Comparison of ENCODE assay signal across 17 mouse cellular contexts in the genomic region with DNA sequence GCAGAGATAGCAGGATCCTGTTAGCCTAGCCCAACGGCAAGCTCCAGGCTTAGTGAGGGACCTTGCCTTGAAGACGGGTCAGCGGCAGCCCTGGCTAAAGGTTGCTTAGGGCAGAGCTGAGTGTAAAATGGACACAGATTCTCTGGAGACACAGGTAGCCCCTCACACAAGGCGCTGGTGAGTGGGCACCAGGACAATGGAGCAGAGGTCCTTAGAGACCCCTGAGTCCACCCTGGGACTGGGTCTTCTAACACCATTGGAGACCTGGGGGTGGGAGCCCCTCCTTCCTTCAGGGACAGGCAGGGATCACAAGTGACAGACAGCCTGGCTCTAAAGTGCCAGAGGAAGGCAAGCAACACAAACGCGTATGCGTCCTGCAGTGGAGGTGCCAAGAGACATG. TPM values are rescaled to one million over a fixed set of nuclear protein-coding genes. Genes with fewer than 3 reads are reported as not detected.
A peak's percentile ranks its signal among the peaks of the same experiment; 100 is the strongest.
DNase-seq lines count a peak whose midpoint lies in the region; ATAC-seq lines count a peak whose summit lies in the region.
"Had no signal": no experiment of that assay in that cellular context is flagged by ENCODE, and none has a peak within 500 bp of the region (broad histone marks: within the 10 kb centered on the region; RNA-seq: fewer than 3 reads in every experiment).

No protein-coding gene starts in this region.

- H3K4me3 ChIP-seq in heart, embryonic 16.5 days (ENCODE audit: low read length) = no peak overlapping the region
- no peak overlapping the region for H3K4me3 ChIP-seq in lung, embryonic 15.5 days
- H3K4me3 ChIP-seq: kidney, embryonic 15.5 days; limb, embryonic 15.5 days; neural tube, embryonic 12.5 days had no signal

- H3K9ac ChIP-seq in heart, embryonic 16.5 days (ENCODE audit: low read length) = peak overlapping the region; percentile 22; the same call in 1 of the 2 replicates
- H3K9ac ChIP-seq in lung, embryonic 15.5 days = no peak overlapping the region
- H3K9ac ChIP-seq: kidney, embryonic 15.5 days; limb, embryonic 15.5 days; liver, embryonic 14.5 days; neural tube, embryonic 12.5 days had no signal

- peaks cover 9% of the 10 kb centered on the region for H3K4me1 ChIP-seq in heart, embryonic 16.5 days (ENCODE audit: control insufficient read depth, insufficient read depth, low read length)
- H3K4me1 ChIP-seq in lung, embryonic 15.5 days = peaks cover 16% of the 10 kb centered on the region
- H3K4me1 ChIP-seq: neural tube, embryonic 12.5 days had no signal

- no peaks in the 10 kb centered on the region; the same call in 1 of the 2 replicates for H3K36me3 ChIP-seq in heart, embryonic 16.5 days (ENCODE audit: control insufficient read depth, insufficient read depth)
- H3K36me3 ChIP-seq in lung, embryonic 15.5 days = no peaks in the 10 kb centered on the region
- H3K36me3 ChIP-seq: kidney, embryonic 15.5 days; limb, embryonic 15.5 days; neural tube, embryonic 12.5 days had no signal

- H3K27me3 ChIP-seq in heart, embryonic 16.5 days (ENCODE audit: control insufficient read depth, insufficient read depth, low read length) = peaks cover 4% of the 10 kb centered on the region; the same call in 1 of the 2 replicates
- no peaks in the 10 kb centered on the region; the same call in 1 of the 2 replicates for H3K27me3 ChIP-seq in lung, embryonic 15.5 days
- H3K27me3 ChIP-seq: kidney, embryonic 15.5 days; limb, embryonic 15.5 days; neural tube, embryonic 12.5 days had no signal

- 60% methylated on average over 7 of the region's 7 CpGs for WGBS in heart, embryonic 16.5 days
- 53% methylated on average over 7 of the region's 7 CpGs for WGBS in lung, embryonic 15.5 days

- H3K9me3 ChIP-seq in heart, embryonic 16.5 days (replicated peaks; ENCODE audit: control insufficient read depth, low read length) = no peaks in the 10 kb centered on the region
- no peaks in the 10 kb centered on the region for H3K9me3 ChIP-seq in lung, embryonic 15.5 days
- H3K9me3 ChIP-seq: kidney, embryonic 15.5 days; limb, embryonic 15.5 days; neural tube, embryonic 12.5 days had no signal

- intact Hi-C loops in heart, postnatal 10 days (cut with DNase I) = no loop called here

- peak overlapping the region; percentile 36; the same call in 1 of the 2 replicates for H3K27ac ChIP-seq in heart, embryonic 16.5 days (ENCODE audit: low read length)
- no peak overlapping the region; the same call in 1 of the 2 replicates for H3K27ac ChIP-seq in lung, embryonic 15.5 days
- H3K27ac ChIP-seq: kidney, embryonic 15.5 days; limb, embryonic 15.5 days; liver, embryonic 14.5 days; neural tube, embryonic 12.5 days had no signal

- no peak for ATAC-seq in heart, embryonic 16.5 days (replicated peaks; ENCODE audit: extremely low read depth, insufficient read depth, low FRiP score)
- no peak for ATAC-seq in lung, embryonic 15.5 days (ENCODE audit: borderline replicate concordance, extremely low read depth, low FRiP score, low TSS enrichment)
- ATAC-seq: activated CD4-positive, CD25-positive, alpha-beta regulatory T cell, adult 4 months had no signal

- DNase-seq in heart, adult 11 months = peak; percentile 92
- no peak for DNase-seq in heart, postnatal 10 days
- DNase-seq in heart, postnatal 4 days = no peak
- DNase-seq in lung, postnatal 36 days = no peak
- no peak for DNase-seq in adrenal gland, adult 2 months
- DNase-seq: cerebellum, adult 8-10 months; kidney, adult 11 months; midbrain, embryonic 14.5 days; retina, postnatal 1 day; spleen, adult 18-20 months had no signal

- peak overlapping the region; percentile 46 for H3K4me2 ChIP-seq in heart, embryonic 16.5 days (ENCODE audit: low read depth, low read length)
- H3K4me2 ChIP-seq in lung, embryonic 15.5 days = peak overlapping the region; percentile 32
- H3K4me2 ChIP-seq: kidney, embryonic 15.5 days; limb, embryonic 15.5 days; neural tube, embryonic 12.5 days had no signal

RNA-seq across cellular contexts. Expression of gene Plxdc1, which starts 15.5 kb away (rescaled TPM):
- 1 to 10 TPM; 4.8 to 6.9 TPM for total RNA-seq in heart, postnatal 10 days (2021)
- 1.8 and 2.6 TPM in 2 replicates for polyA plus RNA-seq in heart, embryonic 16.5 days (2015; fragmentation: Nextera tagmentation; extraction: Ambion mirVana)
- total RNA-seq in heart, postnatal 4 days (2021) = 1 to 10 TPM; 3.4 to 4.2 TPM
- 0.89 and 1.3 TPM in 2 replicates for polyA plus RNA-seq in lung, embryonic 15.5 days (2015; fragmentation: Nextera tagmentation; extraction: Ambion mirVana)
- total RNA-seq in adrenal gland, adult 2 months (2021) = 10 to 100 TPM; 17.5 to 22.2 TPM
- 11.0 and 13.7 TPM in 2 replicates for polyA plus RNA-seq in adrenal gland, adult 2 months (2012; rRNA removed)

RNA-seq across cellular contexts. Expression of gene Arl5c, which starts 25.2 kb away (rescaled TPM):
- total RNA-seq in heart, postnatal 10 days (2021) = 1 to 10 TPM; 1.6 to 1.7 TPM
- polyA plus RNA-seq in heart, embryonic 16.5 days (2015; fragmentation: Nextera tagmentation; extraction: Ambion mirVana) = 7.7 and 13.2 TPM in 2 replicates
- total RNA-seq in heart, postnatal 4 days (2021) = 1 to 10 TPM; 1.6 TPM
- 6.8 and 9.0 TPM in 2 replicates for polyA plus RNA-seq in lung, embryonic 15.5 days (2015; fragmentation: Nextera tagmentation; extraction: Ambion mirVana)
- total RNA-seq in adrenal gland, adult 2 months (2021) = 1 to 10 TPM in 1 of 2 experiments, under 1 TPM in 1; 0.29 to 1.2 TPM
- polyA plus RNA-seq in adrenal gland, adult 2 months (2012; rRNA removed) = 0.43 and 0.87 TPM in 2 replicates

RNA-seq across cellular contexts. Expression of gene Cacnb1, which starts 52.1 kb away (rescaled TPM):
- total RNA-seq in heart, postnatal 10 days (2021) = 1 to 10 TPM; 7.4 to 8.0 TPM
- polyA plus RNA-seq in heart, embryonic 16.5 days (2015; fragmentation: Nextera tagmentation; extraction: Ambion mirVana) = 6.3 and 6.7 TPM in 2 replicates
- total RNA-seq in heart, postnatal 4 days (2021) = 1 to 10 TPM; 7.4 to 7.5 TPM
- polyA plus RNA-seq in lung, embryonic 15.5 days (2015; fragmentation: Nextera tagmentation; extraction: Ambion mirVana) = 4.9 and 5.2 TPM in 2 replicates
- total RNA-seq in adrenal gland, adult 2 months (2021) = 1 to 10 TPM; 6.9 to 9.6 TPM
- 14.4 and 14.5 TPM in 2 replicates for polyA plus RNA-seq in adrenal gland, adult 2 months (2012; rRNA removed)

RNA-seq across cellular contexts. Expression of gene Rpl19, which starts 55.7 kb away (rescaled TPM):
- total RNA-seq in heart, postnatal 10 days (2021) = 100 to 1,000 TPM; 713 to 718 TPM
- polyA plus RNA-seq in heart, embryonic 16.5 days (2015; fragmentation: Nextera tagmentation; extraction: Ambion mirVana) = 596 and 670 TPM in 2 replicates
- total RNA-seq in heart, postnatal 4 days (2021) = 100 to 1,000 TPM; 795 to 849 TPM
- 1,039 and 1,081 TPM in 2 replicates for polyA plus RNA-seq in lung, embryonic 15.5 days (2015; fragmentation: Nextera tagmentation; extraction: Ambion mirVana)
- total RNA-seq in adrenal gland, adult 2 months (2021) = 1,000 to 10,000 TPM; 1,223 to 1,284 TPM
- 128 and 129 TPM in 2 replicates for polyA plus RNA-seq in adrenal gland, adult 2 months (2012; rRNA removed)
